Mouse (Mus musculus): ENCODE results near the gene Pdss2.

- TF ChIP-seq CTCF (conservative IDR thresholded peaks at IDR 0.05; ENCODE audit: low read length): no peak
- TF ChIP-seq POU5F1 (IDR thresholded peaks at IDR 0.05; ENCODE audit: borderline replicate concordance, low read length): no peak
- TF ChIP-seq NANOG (IDR thresholded peaks at IDR 0.05; ENCODE audit: borderline replicate concordance, low read length): no peak
These were observed 260.7 kb downstream of the Pdss2 start for GRCm38 (mm10) chr10:43482021-43482420.

Measured in E14TG2a.4 (cell line).